ENCODE assay signal across 8 mouse cellular contexts in genomic region chr11:119022895-119023615, GRCm38 (mm10). TPM values are rescaled to one million over a fixed set of nuclear protein-coding genes. Genes with fewer than 3 reads are reported as not detected.
DNase-seq lines count a peak whose midpoint lies in the region; ATAC-seq lines count a peak whose summit lies in the region.

Cbx2 (plus strand) TSS chr11:119022962.

- H3K9ac ChIP-seq in hindbrain, embryonic 16.5 days (ENCODE audit: low read depth, low read length) = peak within 1 kb of the TSS; percentile 94

- H3K4me1 ChIP-seq in hindbrain, embryonic 16.5 days (ENCODE audit: control insufficient read depth, insufficient read depth, low read depth, low read length) = peaks cover 37% of the 10 kb centered on the region

- no peaks in the 10 kb centered on the region for H3K79me2 ChIP-seq in macrophage (ENCODE audit: inconsistent target)

- peaks cover 5% of the 10 kb centered on the region; the same call in 1 of the 2 replicates for H3K27me3 ChIP-seq in hindbrain, embryonic 16.5 days (replicated peaks; ENCODE audit: control insufficient read depth, insufficient read depth, low read length)

- peaks cover 13% of the 10 kb centered on the region for H3K36me3 ChIP-seq in hindbrain, embryonic 16.5 days (ENCODE audit: control insufficient read depth, insufficient read depth, low read length)
- no peaks in the 10 kb centered on the region for H3K36me3 ChIP-seq in macrophage (ENCODE audit: inconsistent target)

- peak within 1 kb of the TSS; percentile 91 for H3K4me2 ChIP-seq in hindbrain, embryonic 16.5 days (ENCODE audit: low read length)

- no peaks in the 10 kb centered on the region for H3K9me3 ChIP-seq in hindbrain, embryonic 16.5 days (ENCODE audit: control insufficient read depth, low read length)

- under 1% methylated on average over 83 of the region's 99 CpGs for WGBS in hindbrain, embryonic 16.5 days
- WGBS in macrophage (ENCODE audit: missing documents) = under 1% methylated on average over 96 of the region's 99 CpGs

- H3K4me3 ChIP-seq in hindbrain, embryonic 16.5 days (ENCODE audit: low read length) = peak within 1 kb of the TSS; percentile 94
- H3K4me3 ChIP-seq in macrophage (ENCODE audit: inconsistent target) = peak within 1 kb of the TSS; percentile 15; the same call in 1 of the 2 replicates

- DNase-seq in ZHBTc4 (ENCODE audit: low read depth, low spot score) = peak; percentile 95
- peak; percentile 90 to 95 for DNase-seq in cerebellum, postnatal 25 days
- DNase-seq in gastrocnemius, adult 8-10 months (ENCODE audit: low spot score in 2 of 2) = peak; percentile 58 to 74
- DNase-seq in left cerebral cortex, adult 8-10 months (ENCODE audit: low spot score in 2 of 2) = peak; percentile 53 to 80
- peak; percentile 68 to 86 for DNase-seq in right cerebral cortex, adult 2 months (ENCODE audit: low spot score in 2 of 2)
- peak; percentile 75 to 83 for DNase-seq in urinary bladder, postnatal 36 days (ENCODE audit: low spot score in 2 of 2)

- peak; percentile 95 for ATAC-seq in hindbrain, embryonic 16.5 days

- peak within 1 kb of the TSS; percentile 86 for H3K27ac ChIP-seq in hindbrain, embryonic 16.5 days (ENCODE audit: low read depth, low read length)
- H3K27ac ChIP-seq in macrophage = no peak within 1 kb of the TSS

RNA-seq across cellular contexts. Expression of gene Cbx2, which starts in this region (rescaled TPM):
- total RNA-seq in gastrocnemius, adult 8-10 months (2022) = 1 to 10 TPM in 1 of 4 experiments, under 1 TPM in 3; 0.29 to 1.1 (median 0.68) TPM
- 10.7 and 14.0 TPM in 2 replicates for polyA plus RNA-seq in hindbrain, embryonic 16.5 days (2015; fragmentation: Nextera tagmentation; extraction: Ambion mirVana)
- total RNA-seq in left cerebral cortex, adult 8-10 months (2022) = 1 to 10 TPM; 2.2 to 3.3 (median 2.6) TPM
- 1 to 10 TPM in 14 of 26 experiments, under 1 TPM in 10, not detected in 2; 0.18 to 5.3 (median 1.1) TPM for total RNA-seq in macrophage (2018; cell fraction: chromatin; rRNA removed)
- total RNA-seq in macrophage (2018; cell fraction: cytosol; rRNA removed) = 1 to 10 TPM in 7 of 26 experiments, under 1 TPM in 19; 0.09 to 2.6 (median 0.59) TPM
- 1 to 10 TPM in 9 of 26 experiments, under 1 TPM in 14, not detected in 3; 0.24 to 6.9 (median 0.77) TPM for total RNA-seq in macrophage (2018; cell fraction: nucleus; rRNA removed)
- polyA plus RNA-seq in macrophage (2018) = 1.3 to 1.8 TPM (median 1.5 TPM) in 3 replicates
